Mouse (Mus musculus): ENCODE data around the gene Abraxas2. TPM values are rescaled to one million over a fixed set of nuclear protein-coding genes. Genes with fewer than 3 reads are reported as not detected.

The Abraxas2 gene
- polyA plus RNA-seq, 1 experiment from 2014 or later: 17.0 TPM

DNA sequence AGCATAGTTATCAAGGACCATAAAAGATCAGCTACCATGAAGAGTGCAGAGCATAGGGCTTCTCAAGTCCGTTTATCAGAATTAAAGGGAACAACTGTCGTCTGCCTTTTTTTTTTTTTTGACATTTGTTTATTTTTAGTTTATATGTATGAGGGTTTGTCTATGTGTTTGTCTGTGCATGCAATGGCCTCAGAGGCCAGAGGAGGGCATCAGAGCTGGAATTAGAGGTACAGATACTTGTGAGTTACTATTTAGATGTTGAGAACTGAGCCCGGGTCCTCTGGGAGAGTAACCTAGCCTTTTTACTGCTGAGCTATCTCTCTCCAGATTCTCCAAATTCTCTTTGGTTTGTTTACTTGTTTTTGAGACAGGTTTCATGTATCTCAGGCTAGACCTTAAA is 44.8 kb downstream of the Abraxas2 start:
- Histone ChIP-seq H3K27me3 (no peaks in the 10 kb centered on the region), H3K27ac (no peak overlapping the region), H3K36me3 (no peaks in the 10 kb centered on the region), H3K4me2 (no peak overlapping the region), H3K4me1 (replicated peaks) (no peaks in the 10 kb centered on the region), H3K9me3 (replicated peaks) (peaks cover 5% of the 10 kb centered on the region; the same call in 1 of the 2 replicates), H3K9ac (no peak overlapping the region), H3K4me3 (replicated peaks) (no peak overlapping the region)
- no peak for DNase-seq
- 51% methylated on average over 3 of the region's 3 CpGs for WGBS (ENCODE audit: insufficient replicate concordance)
- no peak for ATAC-seq (ENCODE audit: low read depth)

GRCm38 (mm10) chr7:132921971-132922370 is 62.9 kb downstream of the Abraxas2 start:
- H3K4me2 ChIP-seq: no peak overlapping the region
- H3K9me3 ChIP-seq (replicated peaks): no peaks in the 10 kb centered on the region; the same call in 1 of the 2 replicates
- DNase-seq (no peak), ATAC-seq (ENCODE audit: low read depth) (no peak)
- H3K4me1 ChIP-seq (replicated peaks): 0 out of 2 replicates have a peak, but pooled peaks cover 3% of the 10 kb centered on the region
- no peaks in the 10 kb centered on the region for H3K36me3 ChIP-seq
- H3K27ac ChIP-seq: no peak overlapping the region
- H3K27me3 ChIP-seq: no peaks in the 10 kb centered on the region
- H3K9ac ChIP-seq: no peak overlapping the region
- no peak overlapping the region for H3K4me3 ChIP-seq (replicated peaks)
- 38% methylated on average over 3 of the region's 3 CpGs for WGBS (ENCODE audit: insufficient replicate concordance)

GRCm38 (mm10) chr7:132925227-132925626 is 66.2 kb downstream of the Abraxas2 start:
- Histone ChIP-seq H3K4me1 (replicated peaks) (peaks cover 5% of the 10 kb centered on the region), H3K27ac (no peak overlapping the region), H3K36me3 (no peaks in the 10 kb centered on the region), H3K9me3 (replicated peaks) (no peaks in the 10 kb centered on the region), H3K9ac (no peak overlapping the region), H3K4me2 (no peak overlapping the region), H3K4me3 (replicated peaks) (no peak overlapping the region), H3K27me3 (no peaks in the 10 kb centered on the region)
- no peak for ATAC-seq (ENCODE audit: low read depth)
- no peak for DNase-seq
- 44% methylated on average over 2 of the region's 2 CpGs for WGBS (ENCODE audit: insufficient replicate concordance)

GRCm38 (mm10) chr7:132927201-132927600 is 68.2 kb downstream of the Abraxas2 start:
- WGBS (ENCODE audit: insufficient replicate concordance): 46% methylated on average over 3 of the region's 3 CpGs
- Histone ChIP-seq H3K4me1 (replicated peaks) (peaks cover 11% of the 10 kb centered on the region), H3K4me3 (replicated peaks) (no peak overlapping the region)

DNA sequence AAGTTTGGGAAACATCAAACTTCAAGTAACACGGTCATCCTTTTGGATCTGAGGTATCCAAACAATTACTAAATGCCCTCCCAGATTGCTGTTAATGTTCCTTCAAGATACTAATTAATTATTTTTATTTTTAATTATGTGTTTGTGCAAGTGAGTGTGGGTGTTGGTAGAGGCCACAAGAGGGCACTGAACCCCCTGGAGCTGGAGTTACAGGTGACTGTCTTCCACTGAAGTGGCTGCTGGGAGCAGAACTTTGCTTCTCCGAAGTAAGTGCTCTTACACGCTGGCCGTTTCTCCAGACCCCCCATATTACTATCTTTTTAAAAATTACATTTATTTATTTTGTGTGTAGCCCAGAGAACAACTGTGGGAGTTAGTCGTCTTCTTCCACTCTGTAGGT is 71.0 kb downstream of the Abraxas2 start:
- Histone ChIP-seq H3K36me3 (no peaks in the 10 kb centered on the region), H3K4me1 (replicated peaks) (peaks cover 29% of the 10 kb centered on the region), H3K9me3 (replicated peaks) (no peaks in the 10 kb centered on the region), H3K27ac (peak overlapping the region; percentile 98; the same call in 1 of the 2 replicates), H3K4me2 (peak overlapping the region; percentile 77), H3K27me3 (no peaks in the 10 kb centered on the region), H3K4me3 (replicated peaks) (peak overlapping the region; percentile 98), H3K9ac (peak overlapping the region; percentile 99)
- DNase-seq (peak; percentile 13), ATAC-seq (ENCODE audit: low read depth) (no peak)
- WGBS (ENCODE audit: insufficient replicate concordance): 72% methylated on average over 5 of the region's 5 CpGs

More at GRCm38 (mm10) chr7:132927201-132927600, 68.2 kb downstream of the Abraxas2 start:
- no peak for ATAC-seq (ENCODE audit: low read depth)
- Histone ChIP-seq H3K4me2 (no peak overlapping the region), H3K9me3 (replicated peaks) (no peaks in the 10 kb centered on the region), H3K36me3 (no peaks in the 10 kb centered on the region), H3K27me3 (no peaks in the 10 kb centered on the region), H3K27ac (no peak overlapping the region), H3K9ac (no peak overlapping the region)
- no peak for DNase-seq

- DNase-seq: peak; percentile 97
- WGBS (ENCODE audit: insufficient replicate concordance): under 1% methylated on average over 84 of the region's 93 CpGs
- Histone ChIP-seq H3K4me1 (replicated peaks) (peaks cover 27% of the 10 kb centered on the region), H3K27me3 (no peaks in the 10 kb centered on the region), H3K27ac (peak within 1 kb of the TSS; percentile 98), H3K4me3 (replicated peaks) (peak within 1 kb of the TSS; percentile 98), H3K36me3 (no peaks in the 10 kb centered on the region), H3K9me3 (replicated peaks) (no peaks in the 10 kb centered on the region), H3K9ac (peak within 1 kb of the TSS; percentile 99), H3K4me2 (peak within 1 kb of the TSS; percentile 77)
- peak; percentile 97 for ATAC-seq (ENCODE audit: low read depth)
These were observed 72.0 kb downstream of the Abraxas2 start, which contains the start of gene Zranb1 for GRCm38 (mm10) chr7:132930850-132931559. Gene Zranb1 (plus strand): TSS chr7:132931142.

DNA sequence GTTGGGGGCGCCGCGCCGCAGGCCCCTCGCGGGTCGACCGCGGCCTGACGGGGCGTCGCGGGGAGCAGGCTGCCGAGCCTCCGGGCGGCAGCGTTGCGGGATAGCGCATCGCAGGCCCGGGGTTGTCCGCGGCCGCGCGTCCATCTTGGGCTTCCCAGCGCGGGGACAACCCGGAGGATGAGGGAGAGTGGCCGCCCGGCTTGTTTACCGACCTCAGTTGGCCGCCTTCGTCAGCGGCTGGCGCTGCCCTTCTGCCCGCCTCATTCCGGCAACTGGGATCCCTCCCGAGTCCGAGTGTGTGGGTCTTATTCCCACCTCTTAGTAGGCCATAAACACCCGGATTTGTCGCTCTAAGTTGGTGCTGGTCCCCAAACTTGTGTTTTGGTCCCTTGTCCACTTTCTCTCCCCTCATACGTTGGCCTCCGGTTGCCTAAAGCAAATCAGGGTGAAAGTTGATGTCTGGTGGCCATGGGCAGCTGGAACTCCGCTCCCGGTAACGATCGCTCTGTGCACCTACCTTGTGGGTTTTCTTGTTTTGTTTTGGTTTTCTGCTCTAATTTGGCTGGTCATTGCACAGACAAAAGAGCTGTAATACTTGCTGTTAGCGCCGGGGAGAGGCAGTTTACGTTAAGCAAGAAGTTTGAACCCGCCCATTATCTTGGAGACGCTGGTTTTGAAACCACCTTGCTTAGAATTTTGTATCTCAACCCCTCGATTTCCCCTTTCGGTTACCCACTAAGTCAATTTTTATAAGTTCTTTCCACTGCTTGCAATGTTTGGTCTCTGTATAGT is 72.7 kb downstream of the Abraxas2 start:
- DNase-seq (peak; percentile 36), ATAC-seq (ENCODE audit: low read depth) (peak; percentile 6)
- Histone ChIP-seq H3K4me2 (peak overlapping the region; percentile 77), H3K4me3 (replicated peaks) (peak overlapping the region; percentile 98), H3K9me3 (replicated peaks) (no peaks in the 10 kb centered on the region), H3K36me3 (no peaks in the 10 kb centered on the region), H3K27ac (peak overlapping the region; percentile 98), H3K9ac (peak overlapping the region; percentile 99), H3K4me1 (replicated peaks) (peaks cover 27% of the 10 kb centered on the region), H3K27me3 (no peaks in the 10 kb centered on the region)
- WGBS (ENCODE audit: insufficient replicate concordance): 1% methylated on average over 32 of the region's 55 CpGs

DNA sequence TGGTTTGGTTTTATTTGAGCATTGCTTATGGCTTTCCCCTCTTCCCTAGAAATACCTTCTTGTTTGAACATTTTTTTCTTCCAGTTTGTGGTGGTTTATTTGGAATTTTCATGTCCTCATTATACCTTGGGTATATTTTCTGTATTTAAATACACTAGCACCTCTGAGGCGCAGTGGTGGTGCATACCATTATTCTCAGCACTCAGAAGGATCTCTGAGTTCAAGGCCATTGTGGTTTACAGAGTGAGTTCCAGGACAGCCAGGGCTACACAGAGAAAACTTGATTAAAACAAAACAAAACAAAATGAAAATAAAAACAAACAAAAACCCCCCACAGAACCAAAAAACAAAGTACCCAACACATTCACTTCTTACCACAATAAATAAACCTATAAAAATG is 74.3 kb downstream of the Abraxas2 start:
- H3K9me3 ChIP-seq (replicated peaks): no peaks in the 10 kb centered on the region
- ATAC-seq (ENCODE audit: low read depth) (no peak), DNase-seq (no peak)
- H3K27me3 ChIP-seq: no peaks in the 10 kb centered on the region
- WGBS (ENCODE audit: insufficient replicate concordance): 83% methylated on average over 1 of the region's 1 CpGs
- peak overlapping the region; percentile 17; the same call in 1 of the 2 replicates for H3K4me2 ChIP-seq
- H3K27ac ChIP-seq: no peak overlapping the region
- H3K9ac ChIP-seq: no peak overlapping the region
- H3K4me1 ChIP-seq (replicated peaks): peaks cover 29% of the 10 kb centered on the region
- H3K36me3 ChIP-seq: no peaks in the 10 kb centered on the region
- no peak overlapping the region for H3K4me3 ChIP-seq (replicated peaks)

Other genes starting within 250 kb of the Abraxas2 start
- 8.0 and 8.3 TPM in 2 replicates for gene Lhpp, start 248.6 kb upstream of the Abraxas2 start, polyA plus RNA-seq (2015; fragmentation: Nextera tagmentation; extraction: Ambion mirVana)
- 19.1 and 21.4 TPM in 2 replicates for gene Fam53b, start 45.3 kb upstream of the Abraxas2 start, polyA plus RNA-seq (2015; fragmentation: Nextera tagmentation; extraction: Ambion mirVana)
- 24.1 and 30.1 TPM in 2 replicates for gene Eef1akmt2, start 6.6 kb upstream of the Abraxas2 start, polyA plus RNA-seq (2015; fragmentation: Nextera tagmentation; extraction: Ambion mirVana)
- 5.5 and 5.6 TPM in 2 replicates for gene Zranb1, start 71.9 kb downstream of the Abraxas2 start, polyA plus RNA-seq (2015; fragmentation: Nextera tagmentation; extraction: Ambion mirVana)

Measured in liver, embryonic 13.5 days (tissue).